Mouse (Mus musculus): Measurements from ENCODE around the gene Smoc1. TPM values are rescaled to one million over a fixed set of nuclear protein-coding genes. Genes with fewer than 3 reads are reported as not detected.

The Smoc1 gene
- polyA plus RNA-seq, 1 experiment from 2014 or later: 0.12 TPM

- ATAC-seq (no peak), DNase-seq (ENCODE audit: low read depth, low spot score) (no peak)
- no peak for TF ChIP-seq CTCF (IDR thresholded peaks at IDR 0.05)
- ChIA-PET POLR2A (no interaction called here), CTCF (no interaction called here)
- in situ Hi-C loops (cut with MboI; ENCODE audit: low pct_unique_long_range_greater_than_20kb): no loop called here
- peaks cover 23% of the 10 kb centered on the region for H3K27me3 ChIP-seq
Observed at GRCm38 (mm10) chr12:81104546-81104945, 77.9 kb downstream of the Smoc1 start.

GRCm38 (mm10) chr12:81105721-81106633 lies 79.4 kb downstream of the Smoc1 start:
- POLR2A ChIA-PET: no interaction called here
- TF ChIP-seq CTCF (IDR thresholded peaks at IDR 0.05): no peak
- CTCF ChIA-PET: no interaction called here
- H3K27me3 ChIP-seq: peaks cover 19% of the 10 kb centered on the region
- ATAC-seq (no peak), DNase-seq (ENCODE audit: low read depth, low spot score) (no peak)
- in situ Hi-C loops (cut with MboI; ENCODE audit: low pct_unique_long_range_greater_than_20kb): no loop called here

GRCm38 (mm10) chr12:81107278-81108100 lies 80.9 kb downstream of the Smoc1 start:
- DNase-seq (ENCODE audit: low read depth, low spot score): no peak
- no peak for TF ChIP-seq CTCF (IDR thresholded peaks at IDR 0.05)
- H3K27me3 ChIP-seq: peaks cover 19% of the 10 kb centered on the region
- no peak for ATAC-seq
- CTCF ChIA-PET: no interaction called here
- in situ Hi-C loops (cut with MboI; ENCODE audit: low pct_unique_long_range_greater_than_20kb): no loop called here
- POLR2A ChIA-PET: no interaction called here

- H3K27me3 ChIP-seq: peaks cover 19% of the 10 kb centered on the region
- TF ChIP-seq CTCF (IDR thresholded peaks at IDR 0.05): no peak
- ATAC-seq (no peak), DNase-seq (ENCODE audit: low read depth, low spot score) (no peak)
- POLR2A ChIA-PET: no interaction called here
- CTCF ChIA-PET: no interaction called here
- in situ Hi-C loops (cut with MboI; ENCODE audit: low pct_unique_long_range_greater_than_20kb): no loop called here
Observed at GRCm38 (mm10) chr12:81108600-81109011, 82.0 kb downstream of the Smoc1 start.

GRCm38 (mm10) chr12:81110006-81110405 lies 83.4 kb downstream of the Smoc1 start:
- CTCF ChIA-PET: no interaction called here
- POLR2A ChIA-PET: no interaction called here
- no peak for ATAC-seq
- no peak for TF ChIP-seq CTCF (IDR thresholded peaks at IDR 0.05)
- DNase-seq (ENCODE audit: low read depth, low spot score): no peak
- peaks cover 17% of the 10 kb centered on the region for H3K27me3 ChIP-seq
- in situ Hi-C loops (cut with MboI; ENCODE audit: low pct_unique_long_range_greater_than_20kb): no loop called here

- ATAC-seq: no peak
- CTCF ChIA-PET: no interaction called here
- POLR2A ChIA-PET: no interaction called here
- DNase-seq (ENCODE audit: low read depth, low spot score): no peak
- no peak for TF ChIP-seq CTCF (IDR thresholded peaks at IDR 0.05)
- peaks cover 6% of the 10 kb centered on the region for H3K27me3 ChIP-seq
- in situ Hi-C loops (cut with MboI; ENCODE audit: low pct_unique_long_range_greater_than_20kb): no loop called here
Observed at GRCm38 (mm10) chr12:81112321-81112720, 85.7 kb downstream of the Smoc1 start.

GRCm38 (mm10) chr12:81120301-81120700 lies 93.7 kb downstream of the Smoc1 start:
- no peaks in the 10 kb centered on the region for H3K27me3 ChIP-seq
- no peak for TF ChIP-seq CTCF (IDR thresholded peaks at IDR 0.05)
- ChIA-PET CTCF (no interaction called here), POLR2A (no interaction called here)
- ATAC-seq (no peak), DNase-seq (ENCODE audit: low read depth, low spot score) (no peak)
- in situ Hi-C loops (cut with MboI; ENCODE audit: low pct_unique_long_range_greater_than_20kb): no loop called here

- no peak for TF ChIP-seq CTCF (IDR thresholded peaks at IDR 0.05)
- ChIA-PET POLR2A (no interaction called here), CTCF (no interaction called here)
- ATAC-seq: no peak
- in situ Hi-C loops (cut with MboI; ENCODE audit: low pct_unique_long_range_greater_than_20kb): no loop called here
- DNase-seq (ENCODE audit: low read depth, low spot score): no peak
- H3K27me3 ChIP-seq: peaks cover 5% of the 10 kb centered on the region
Observed at GRCm38 (mm10) chr12:81123793-81124192, 97.2 kb downstream of the Smoc1 start.

GRCm38 (mm10) chr12:81126842-81127241 lies 100.2 kb downstream of the Smoc1 start:
- in situ Hi-C loops (cut with MboI; ENCODE audit: low pct_unique_long_range_greater_than_20kb): no loop called here
- DNase-seq (ENCODE audit: low read depth, low spot score) (no peak), ATAC-seq (no peak)
- H3K27me3 ChIP-seq: peaks cover 16% of the 10 kb centered on the region
- ChIA-PET CTCF (no interaction called here), POLR2A (no interaction called here)
- TF ChIP-seq CTCF (IDR thresholded peaks at IDR 0.05): no peak

GRCm38 (mm10) chr12:81128693-81129092 lies 102.1 kb downstream of the Smoc1 start:
- no peak for DNase-seq (ENCODE audit: low read depth, low spot score)
- CTCF ChIA-PET: no interaction called here

GRCm38 (mm10) chr12:81130692-81131091 lies 104.1 kb downstream of the Smoc1 start:
- POLR2A ChIA-PET: no interaction called here
- no peak for TF ChIP-seq CTCF (IDR thresholded peaks at IDR 0.05)
- ATAC-seq (no peak), DNase-seq (ENCODE audit: low read depth, low spot score) (no peak)
- CTCF ChIA-PET: no interaction called here
- in situ Hi-C loops (cut with MboI; ENCODE audit: low pct_unique_long_range_greater_than_20kb): no loop called here
- H3K27me3 ChIP-seq: peaks cover 29% of the 10 kb centered on the region

More at GRCm38 (mm10) chr12:81128693-81129092, 102.1 kb downstream of the Smoc1 start:
- no peak for ATAC-seq
- in situ Hi-C loops (cut with MboI; ENCODE audit: low pct_unique_long_range_greater_than_20kb): no loop called here
- H3K27me3 ChIP-seq: peaks cover 20% of the 10 kb centered on the region
- POLR2A ChIA-PET: no interaction called here
- no peak for TF ChIP-seq CTCF (IDR thresholded peaks at IDR 0.05)
